Mouse (Mus musculus) limb, embryonic 15.5 days (tissue): Measurements from ENCODE around the gene Nlrp4c. TPM values are rescaled to one million over a fixed set of nuclear protein-coding genes. Genes with fewer than 3 reads are reported as not detected.

Experiments used
- ATAC-seq: fragments of 200-750 bp; cut with Nextera tagmentation; 2 replicates; pipeline ENCODE4 v1.8.0; 2017; ENCODE audit warnings: low read depth, moderate TSS enrichment; ENCODE audit not compliant: insufficient number of reproducible peaks, low FRiP score, low TSS enrichment
- H3K27ac ChIP-seq: fragments of 300-500 bp; sonication (generic); 2 replicates; pipeline ENCODE4 v1.5.1; 2015; ENCODE audit warnings: moderate library complexity, mild to moderate bottlenecking, inconsistent platforms
- H3K27me3 ChIP-seq: fragments of 300-500 bp; sonication (generic); 2 replicates; pipeline ENCODE4 v1.6.1; 2015; ENCODE audit warnings: inconsistent platforms
- H3K36me3 ChIP-seq: fragments of 300-500 bp; sonication (generic); 2 replicates; pipeline ENCODE4 v1.6.1; 2015; ENCODE audit warnings: inconsistent platforms
- H3K4me1 ChIP-seq: fragments of 300-500 bp; sonication (generic); 2 replicates; pipeline ENCODE4 v1.6.1; 2015; ENCODE audit warnings: inconsistent platforms
- H3K4me2 ChIP-seq: fragments of 300-500 bp; sonication (generic); 2 replicates; pipeline ENCODE4 v1.6.1; 2015; ENCODE audit warnings: mild to moderate bottlenecking, inconsistent platforms
- H3K4me3 ChIP-seq: fragments of 300-500 bp; sonication (generic); 2 replicates; pipeline ENCODE4 v1.5.1; 2015; ENCODE audit warnings: mild to moderate bottlenecking, inconsistent platforms
- H3K9ac ChIP-seq: fragments of 300-500 bp; sonication (generic); 2 replicates; pipeline ENCODE4 v1.6.1; 2015; ENCODE audit warnings: inconsistent platforms
- H3K9me3 ChIP-seq: fragments of 300-500 bp; sonication (generic); 2 replicates; pipeline ENCODE4 v1.6.1; 2016; ENCODE audit warnings: inconsistent platforms
- WGBS: fragments of 180-500 bp; shearing (Covaris S2); methylation state at CpG from one replicate; pipeline ENCODE4 v1.1.7; 2015; 5-methylcytosine and 5-hydroxymethylcytosine counted together
- polyA plus RNA-seq: library from polyadenylated mRNA; unstranded; fragments of >200 nt; fragmentation: Nextera tagmentation; extraction: Ambion mirVana; gene quantifications from 2 replicates; pipeline ENCODE4 v1.2.1, GENCODE M21; 2015

Nlrp4c gene
- polyA plus RNA-seq, 1 experiment from 2014 or later = not detected

GRCm38 (mm10) chr7:6146194-6146981 is 101.4 kb downstream of the Nlrp4c start:
- Histone ChIP-seq H3K4me1 (peaks cover 38% of the 10 kb centered on the region), H3K4me2 (no peak overlapping the region), H3K9ac (no peak overlapping the region), H3K27me3 (no peaks in the 10 kb centered on the region), H3K9me3 (no peaks in the 10 kb centered on the region), H3K4me3 (no peak overlapping the region), H3K36me3 (peaks cover 8% of the 10 kb centered on the region; the same call in 1 of the 2 replicates), H3K27ac (peak overlapping the region; percentile 58)
- WGBS = 70% methylated on average over 7 of the region's 7 CpGs
- ATAC-seq = no peak

- Histone ChIP-seq H3K4me3 (no peak overlapping the region), H3K9me3 (no peaks in the 10 kb centered on the region), H3K4me1 (peaks cover 44% of the 10 kb centered on the region), H3K27me3 (no peaks in the 10 kb centered on the region), H3K36me3 (peaks cover 2% of the 10 kb centered on the region; the same call in 1 of the 2 replicates), H3K27ac (peak overlapping the region; percentile 58), H3K9ac (no peak overlapping the region), H3K4me2 (no peak overlapping the region)
- no peak for ATAC-seq
- WGBS = 65% methylated on average over 2 of the region's 2 CpGs
Measured at GRCm38 (mm10) chr7:6146982-6147325, 102.0 kb downstream of the Nlrp4c start.

GRCm38 (mm10) chr7:6147688-6148087 is 102.7 kb downstream of the Nlrp4c start:
- WGBS = 76% methylated on average over 5 of the region's 5 CpGs
- Histone ChIP-seq H3K27me3 (no peaks in the 10 kb centered on the region), H3K9ac (no peak overlapping the region), H3K4me3 (no peak overlapping the region), H3K27ac (peak overlapping the region; percentile 58), H3K9me3 (no peaks in the 10 kb centered on the region), H3K4me1 (peaks cover 47% of the 10 kb centered on the region), H3K4me2 (no peak overlapping the region), H3K36me3 (no peaks in the 10 kb centered on the region)
- no peak for ATAC-seq

- Histone ChIP-seq H3K9ac (no peak overlapping the region), H3K4me1 (peaks cover 60% of the 10 kb centered on the region), H3K9me3 (no peaks in the 10 kb centered on the region), H3K27ac (no peak overlapping the region), H3K27me3 (no peaks in the 10 kb centered on the region), H3K36me3 (no peaks in the 10 kb centered on the region), H3K4me3 (no peak overlapping the region), H3K4me2 (no peak overlapping the region)
- 88% methylated on average over 1 of the region's 1 CpGs for WGBS
- ATAC-seq = no peak
Measured at GRCm38 (mm10) chr7:6151266-6151665, 106.3 kb downstream of the Nlrp4c start.

- H3K4me1 ChIP-seq = peaks cover 58% of the 10 kb centered on the region
- H3K4me2 ChIP-seq = no peak overlapping the region
- WGBS = 76% methylated on average over 3 of the region's 3 CpGs
- no peak overlapping the region for H3K9ac ChIP-seq
- no peaks in the 10 kb centered on the region for H3K9me3 ChIP-seq
- H3K36me3 ChIP-seq = no peaks in the 10 kb centered on the region
- H3K4me3 ChIP-seq = no peak overlapping the region
- no peaks in the 10 kb centered on the region for H3K27me3 ChIP-seq
- no peak for ATAC-seq
- no peak overlapping the region for H3K27ac ChIP-seq
Measured at GRCm38 (mm10) chr7:6152036-6152435, 107.1 kb downstream of the Nlrp4c start.

- H3K4me2 ChIP-seq = no peak overlapping the region
- no peak overlapping the region for H3K27ac ChIP-seq
- WGBS = 85% methylated on average over 3 of the region's 3 CpGs
- peaks cover 52% of the 10 kb centered on the region for H3K4me1 ChIP-seq
- H3K36me3 ChIP-seq = no peaks in the 10 kb centered on the region
- no peak overlapping the region for H3K9ac ChIP-seq
- no peak overlapping the region for H3K4me3 ChIP-seq
- H3K9me3 ChIP-seq = no peaks in the 10 kb centered on the region
- ATAC-seq = no peak
- no peaks in the 10 kb centered on the region for H3K27me3 ChIP-seq
Measured at GRCm38 (mm10) chr7:6153131-6153530, 108.2 kb downstream of the Nlrp4c start.

- no peak overlapping the region for H3K27ac ChIP-seq
- no peaks in the 10 kb centered on the region for H3K9me3 ChIP-seq
- H3K4me2 ChIP-seq = peak overlapping the region; percentile 80
- H3K36me3 ChIP-seq = no peaks in the 10 kb centered on the region
- peaks cover 45% of the 10 kb centered on the region for H3K4me1 ChIP-seq
- H3K9ac ChIP-seq = peak overlapping the region; percentile 95; the same call in 1 of the 2 replicates
- no peaks in the 10 kb centered on the region for H3K27me3 ChIP-seq
- no peak for ATAC-seq
- H3K4me3 ChIP-seq = peak overlapping the region; percentile 85
- 69% methylated on average over 5 of the region's 5 CpGs for WGBS
Measured at GRCm38 (mm10) chr7:6154164-6154563, 109.2 kb downstream of the Nlrp4c start.

Other genes starting within 250 kb of the Nlrp4c start
- not detected in 2 replicates for gene Vmn1r63, start 239.7 kb upstream of the Nlrp4c start, polyA plus RNA-seq
- not detected in 2 replicates for gene Vmn1r64, start 160.6 kb upstream of the Nlrp4c start, polyA plus RNA-seq
- gene Vmn1r65, start 34.2 kb upstream of the Nlrp4c start, polyA plus RNA-seq = not detected in 2 replicates
- gene Zfp787, start 110.8 kb downstream of the Nlrp4c start, polyA plus RNA-seq = 18.8 and 19.8 TPM in 2 replicates
- gene Zfp444, start 127.1 kb downstream of the Nlrp4c start, polyA plus RNA-seq = 52.8 and 55.9 TPM in 2 replicates
- not detected in 2 replicates for gene Galp, start 151.9 kb downstream of the Nlrp4c start, polyA plus RNA-seq
- not detected in 2 replicates for gene Zscan5b, start 177.1 kb downstream of the Nlrp4c start, polyA plus RNA-seq
- not detected in 2 replicates for gene Epp13, start 207.5 kb downstream of the Nlrp4c start, polyA plus RNA-seq
- 8.9 and 9.1 TPM in 2 replicates for gene Zfp667, start 241.4 kb downstream of the Nlrp4c start, polyA plus RNA-seq